ENCODE assay signal across 8 mouse cellular contexts in genomic region chrX:21088983-21089866, GRCm38 (mm10). TPM values are rescaled to one million over a fixed set of nuclear protein-coding genes. Genes with fewer than 3 reads are reported as not detected.
DNase-seq lines count a peak whose midpoint lies in the region; ATAC-seq and TF ChIP-seq lines count a peak whose summit lies in the region.

Gene Zfp300 (minus strand): TSS chrX:21089527.

- peak within 1 kb of the TSS; percentile 87 for H3K27ac ChIP-seq in forebrain, embryonic 16.5 days (ENCODE audit: low read length)
- H3K27ac ChIP-seq in liver, embryonic 16.5 days (ENCODE audit: low read length) = no peak within 1 kb of the TSS
- peak within 1 kb of the TSS; percentile 37; the same call in 1 of the 2 replicates for H3K27ac ChIP-seq in neural tube, embryonic 12.5 days
- H3K27ac ChIP-seq in testis, adult 2 months (ENCODE audit: control insufficient read depth, insufficient read depth, low read depth, low read length) = peak within 1 kb of the TSS; percentile 14

- no peak for TF ChIP-seq CTCF in testis, adult 2 months (IDR thresholded peaks at IDR 0.05; ENCODE audit: control insufficient read depth, insufficient read depth, insufficient replicate concordance, low read depth, low read length)

- ATAC-seq in forebrain, embryonic 16.5 days = peak; percentile 93
- ATAC-seq in liver, embryonic 16.5 days (ENCODE audit: low read depth) = no peak
- ATAC-seq in neural tube, embryonic 12.5 days (ENCODE audit: low FRiP score, low read depth) = peak; percentile 94

- no peak for TF ChIP-seq POLR2A in testis, adult 2 months (IDR thresholded peaks at IDR 0.05; ENCODE audit: control insufficient read depth, low read depth, low read length)

- H3K4me2 ChIP-seq in forebrain, embryonic 16.5 days (ENCODE audit: low read length) = peak within 1 kb of the TSS; percentile 57
- H3K4me2 ChIP-seq in liver, embryonic 16.5 days (ENCODE audit: low read depth, low read length) = peak within 1 kb of the TSS; percentile 52
- peak within 1 kb of the TSS; percentile 52 for H3K4me2 ChIP-seq in neural tube, embryonic 12.5 days (replicated peaks)

- 18% methylated on average over 27 of the region's 27 CpGs for WGBS in forebrain, embryonic 16.5 days
- WGBS in liver, embryonic 16.5 days (ENCODE audit: insufficient replicate concordance) = 19% methylated on average over 27 of the region's 27 CpGs
- WGBS in neural tube, embryonic 12.5 days = 19% methylated on average over 27 of the region's 27 CpGs

- H3K27me3 ChIP-seq in forebrain, embryonic 16.5 days (replicated peaks; ENCODE audit: control insufficient read depth, insufficient read depth, low read length) = no peaks in the 10 kb centered on the region
- H3K27me3 ChIP-seq in liver, embryonic 16.5 days (ENCODE audit: control insufficient read depth, insufficient read depth, low read depth, low read length) = no peaks in the 10 kb centered on the region
- H3K27me3 ChIP-seq in neural tube, embryonic 12.5 days (replicated peaks) = no peaks in the 10 kb centered on the region
- H3K27me3 ChIP-seq in testis, adult 2 months (ENCODE audit: control insufficient read depth, insufficient read depth, low read length) = no peaks in the 10 kb centered on the region

- H3K4me3 ChIP-seq in forebrain, embryonic 16.5 days (replicated peaks; ENCODE audit: low read length) = peak within 1 kb of the TSS; percentile 49
- peak within 1 kb of the TSS; percentile 49 for H3K4me3 ChIP-seq in liver, embryonic 16.5 days (ENCODE audit: low read depth, low read length)
- H3K4me3 ChIP-seq in neural tube, embryonic 12.5 days = peak within 1 kb of the TSS; percentile 34
- H3K4me3 ChIP-seq in testis, adult 2 months (ENCODE audit: control insufficient read depth, low read depth, low read length) = peak within 1 kb of the TSS; percentile 62

- H3K36me3 ChIP-seq in forebrain, embryonic 16.5 days (ENCODE audit: control insufficient read depth, insufficient read depth) = no peaks in the 10 kb centered on the region
- H3K36me3 ChIP-seq in liver, embryonic 16.5 days (ENCODE audit: control insufficient read depth, insufficient read depth) = no peaks in the 10 kb centered on the region
- no peaks in the 10 kb centered on the region for H3K36me3 ChIP-seq in neural tube, embryonic 12.5 days
- H3K36me3 ChIP-seq in testis, adult 2 months (ENCODE audit: control insufficient read depth, insufficient read depth, low read length) = no peaks in the 10 kb centered on the region

- intact Hi-C loops in heart, postnatal 36 days (cut with DNase I) = loop anchor here (1.0 kb wide), 1 partner anchor 27 kb away; the partner anchor contains the start of gene Zfp182

- peak; percentile 60 for DNase-seq in ES-CJ7 (ENCODE audit: low read depth, low spot score)
- DNase-seq in cerebellum, adult 11 months = peak; percentile 67
- DNase-seq in heart, postnatal 36 days = peak; percentile 51 to 70
- DNase-seq in layer of hippocampus, adult 11-12 months (ENCODE audit: low spot score) = peak; percentile 70

- peak within 1 kb of the TSS; percentile 54 for H3K9ac ChIP-seq in forebrain, embryonic 16.5 days (replicated peaks; ENCODE audit: low read depth, low read length)
- H3K9ac ChIP-seq in liver, embryonic 16.5 days (ENCODE audit: low read depth, low read length) = no peak within 1 kb of the TSS
- peak within 1 kb of the TSS; percentile 6; the same call in 1 of the 2 replicates for H3K9ac ChIP-seq in neural tube, embryonic 12.5 days

- no peaks in the 10 kb centered on the region for H3K4me1 ChIP-seq in forebrain, embryonic 16.5 days (replicated peaks; ENCODE audit: control insufficient read depth, insufficient read depth, low read length)
- no peaks in the 10 kb centered on the region for H3K4me1 ChIP-seq in liver, embryonic 16.5 days (ENCODE audit: control insufficient read depth, low read depth, low read length)
- H3K4me1 ChIP-seq in neural tube, embryonic 12.5 days = no peaks in the 10 kb centered on the region
- H3K4me1 ChIP-seq in testis, adult 2 months (ENCODE audit: control insufficient read depth, insufficient read depth, low read length) = no peaks in the 10 kb centered on the region

- no peaks in the 10 kb centered on the region for H3K9me3 ChIP-seq in forebrain, embryonic 16.5 days (ENCODE audit: control insufficient read depth, low read length)
- H3K9me3 ChIP-seq in liver, embryonic 16.5 days (replicated peaks; ENCODE audit: control insufficient read depth, low read length) = no peaks in the 10 kb centered on the region
- H3K9me3 ChIP-seq in neural tube, embryonic 12.5 days = no peaks in the 10 kb centered on the region

RNA-seq across cellular contexts. Expression of gene Zfp300, which starts in this region (rescaled TPM):
- polyA plus RNA-seq in forebrain, embryonic 16.5 days (2015; fragmentation: Nextera tagmentation; extraction: Ambion mirVana) = 3.1 and 3.4 TPM in 2 replicates
- under 1 TPM; 0.14 to 0.31 TPM for total RNA-seq in heart, postnatal 36 days (2021)
- 0.18 and 0.23 TPM in 2 replicates for polyA plus RNA-seq in liver, embryonic 16.5 days (2015; fragmentation: Nextera tagmentation; extraction: Ambion mirVana)
- polyA plus RNA-seq in neural tube, embryonic 12.5 days (2016; fragmentation: Nextera tagmentation; extraction: Ambion mirVana) = 2.8 and 3.1 TPM in 2 replicates
- polyA plus RNA-seq in testis, adult 2 months (2012; rRNA removed) = 0.05 and 0.09 TPM in 2 replicates

Comparison
In these comparisons a context has a peak if more than half of its experiments do, and no peak if none do; other contexts are left out.
1. Peak in DNase-seq in heart, postnatal 36 days; RNA of the gene not detected or under 1 TPM.